Mouse (Mus musculus): ENCODE data around the gene Zfp750. TPM values are rescaled to one million over a fixed set of nuclear protein-coding genes. Genes with fewer than 3 reads are reported as not detected.

The Zfp750 gene
- polyA plus RNA-seq (2014; fragmentation: Nextera tagmentation; extraction: Ambion mirVana), result 0.19 and 0.21 TPM in 2 replicates

GRCm38 (mm10) chr11:121519131-121519530 lies at the start of gene Zfp750:
Gene Zfp750 (minus strand): TSS chr11:121519333.
- Histone ChIP-seq H3K4me3 (replicated peaks; ENCODE audit: low read length) (no peak within 1 kb of the TSS), H3K27ac (no peak within 1 kb of the TSS), H3K4me2 (replicated peaks) (no peak within 1 kb of the TSS), H3K27me3 (ENCODE audit: control insufficient read depth, insufficient read depth, low read length) (no peaks in the 10 kb centered on the region), H3K36me3 (replicated peaks; ENCODE audit: control insufficient read depth, insufficient read depth) (no peaks in the 10 kb centered on the region; the same call in 1 of the 2 replicates), H3K9ac (no peak within 1 kb of the TSS), H3K9me3 (ENCODE audit: control insufficient read depth, low read length) (no peaks in the 10 kb centered on the region), H3K4me1 (replicated peaks; ENCODE audit: control insufficient read depth, insufficient read depth, low read length) (no peaks in the 10 kb centered on the region)
- 54% methylated on average over 10 of the region's 10 CpGs for WGBS
- ATAC-seq (ENCODE audit: low FRiP score) (no peak), DNase-seq (ENCODE audit: low spot score) (no peak)

GRCm38 (mm10) chr11:121564265-121564664 lies 45.1 kb upstream of the Zfp750 start:
- Histone ChIP-seq H3K27me3 (ENCODE audit: control insufficient read depth, insufficient read depth, low read length) (no peaks in the 10 kb centered on the region), H3K9me3 (ENCODE audit: control insufficient read depth, low read length) (no peaks in the 10 kb centered on the region), H3K4me2 (replicated peaks) (no peak overlapping the region), H3K4me1 (replicated peaks; ENCODE audit: control insufficient read depth, insufficient read depth, low read length) (no peaks in the 10 kb centered on the region), H3K36me3 (replicated peaks; ENCODE audit: control insufficient read depth, insufficient read depth) (0 out of 2 replicates have a peak, but pooled peaks cover 6% of the 10 kb centered on the region), H3K4me3 (replicated peaks; ENCODE audit: low read length) (no peak overlapping the region), H3K27ac (no peak overlapping the region), H3K9ac (no peak overlapping the region)
- no peak for DNase-seq (ENCODE audit: low spot score)
- 100% methylated on average over 4 of the region's 4 CpGs for WGBS
- no peak for ATAC-seq (ENCODE audit: low FRiP score)

- no peaks in the 10 kb centered on the region for H3K27me3 ChIP-seq (ENCODE audit: control insufficient read depth, insufficient read depth, low read length)
Measured at GRCm38 (mm10) chr11:121563312-121563711, 44.2 kb upstream of the Zfp750 start.

GRCm38 (mm10) chr11:121560294-121560663 lies 41.1 kb upstream of the Zfp750 start:
- 84% methylated on average over 7 of the region's 7 CpGs for WGBS
- DNase-seq (ENCODE audit: low spot score), result no peak

More at GRCm38 (mm10) chr11:121563312-121563711, 44.2 kb upstream of the Zfp750 start:
- Histone ChIP-seq H3K36me3 (replicated peaks; ENCODE audit: control insufficient read depth, insufficient read depth) (0 out of 2 replicates have a peak, but pooled peaks cover 6% of the 10 kb centered on the region), H3K9ac (no peak overlapping the region), H3K4me1 (replicated peaks; ENCODE audit: control insufficient read depth, insufficient read depth, low read length) (no peaks in the 10 kb centered on the region), H3K27ac (no peak overlapping the region), H3K4me2 (replicated peaks) (no peak overlapping the region), H3K4me3 (replicated peaks; ENCODE audit: low read length) (no peak overlapping the region), H3K9me3 (ENCODE audit: control insufficient read depth, low read length) (no peaks in the 10 kb centered on the region)
- DNase-seq (ENCODE audit: low spot score) (no peak), ATAC-seq (ENCODE audit: low FRiP score) (no peak)
- 90% methylated on average over 5 of the region's 5 CpGs for WGBS

GRCm38 (mm10) chr11:121559527-121560293 lies 40.6 kb upstream of the Zfp750 start:
- H3K4me3 ChIP-seq (replicated peaks; ENCODE audit: low read length), result no peak overlapping the region
- H3K4me1 ChIP-seq (replicated peaks; ENCODE audit: control insufficient read depth, insufficient read depth, low read length), result no peaks in the 10 kb centered on the region
- 91% methylated on average over 4 of the region's 4 CpGs for WGBS
- no peak for DNase-seq (ENCODE audit: low spot score)
- H3K27ac ChIP-seq, result no peak overlapping the region
- H3K27me3 ChIP-seq (ENCODE audit: control insufficient read depth, insufficient read depth, low read length), result no peaks in the 10 kb centered on the region
- no peak for ATAC-seq (ENCODE audit: low FRiP score)
- H3K4me2 ChIP-seq (replicated peaks), result no peak overlapping the region
- no peaks in the 10 kb centered on the region for H3K9me3 ChIP-seq (ENCODE audit: control insufficient read depth, low read length)
- H3K36me3 ChIP-seq (replicated peaks; ENCODE audit: control insufficient read depth, insufficient read depth), result 0 out of 2 replicates have a peak, but pooled peaks cover 15% of the 10 kb centered on the region
- no peak overlapping the region for H3K9ac ChIP-seq

More at GRCm38 (mm10) chr11:121560294-121560663, 41.1 kb upstream of the Zfp750 start:
- Histone ChIP-seq H3K36me3 (replicated peaks; ENCODE audit: control insufficient read depth, insufficient read depth) (0 out of 2 replicates have a peak, but pooled peaks cover 16% of the 10 kb centered on the region), H3K9me3 (ENCODE audit: control insufficient read depth, low read length) (no peaks in the 10 kb centered on the region), H3K4me3 (replicated peaks; ENCODE audit: low read length) (no peak overlapping the region), H3K27ac (no peak overlapping the region), H3K27me3 (ENCODE audit: control insufficient read depth, insufficient read depth, low read length) (no peaks in the 10 kb centered on the region), H3K9ac (no peak overlapping the region), H3K4me1 (replicated peaks; ENCODE audit: control insufficient read depth, insufficient read depth, low read length) (no peaks in the 10 kb centered on the region), H3K4me2 (replicated peaks) (no peak overlapping the region)
- ATAC-seq (ENCODE audit: low FRiP score), result no peak

- DNase-seq (ENCODE audit: low spot score), result no peak
- Histone ChIP-seq H3K27me3 (ENCODE audit: control insufficient read depth, insufficient read depth, low read length) (no peaks in the 10 kb centered on the region), H3K36me3 (replicated peaks; ENCODE audit: control insufficient read depth, insufficient read depth) (0 out of 2 replicates have a peak, but pooled peaks cover 10% of the 10 kb centered on the region), H3K9me3 (ENCODE audit: control insufficient read depth, low read length) (no peaks in the 10 kb centered on the region), H3K27ac (no peak overlapping the region), H3K4me2 (replicated peaks) (no peak overlapping the region), H3K9ac (no peak overlapping the region), H3K4me3 (replicated peaks; ENCODE audit: low read length) (no peak overlapping the region), H3K4me1 (replicated peaks; ENCODE audit: control insufficient read depth, insufficient read depth, low read length) (no peaks in the 10 kb centered on the region)
- 89% methylated on average over 3 of the region's 3 CpGs for WGBS
- no peak for ATAC-seq (ENCODE audit: low FRiP score)
Measured at GRCm38 (mm10) chr11:121558522-121558921, 39.4 kb upstream of the Zfp750 start.

GRCm38 (mm10) chr11:121557946-121558345 lies 38.8 kb upstream of the Zfp750 start:
- Histone ChIP-seq H3K9me3 (ENCODE audit: control insufficient read depth, low read length) (no peaks in the 10 kb centered on the region), H3K4me1 (replicated peaks; ENCODE audit: control insufficient read depth, insufficient read depth, low read length) (no peaks in the 10 kb centered on the region), H3K36me3 (replicated peaks; ENCODE audit: control insufficient read depth, insufficient read depth) (0 out of 2 replicates have a peak, but pooled peaks cover 10% of the 10 kb centered on the region), H3K9ac (no peak overlapping the region), H3K27ac (no peak overlapping the region), H3K4me2 (replicated peaks) (no peak overlapping the region), H3K27me3 (ENCODE audit: control insufficient read depth, insufficient read depth, low read length) (no peaks in the 10 kb centered on the region), H3K4me3 (replicated peaks; ENCODE audit: low read length) (no peak overlapping the region)
- ATAC-seq (ENCODE audit: low FRiP score) (no peak), DNase-seq (ENCODE audit: low spot score) (no peak)
- WGBS, result 100% methylated on average over 1 of the region's 1 CpGs

- Histone ChIP-seq H3K27me3 (ENCODE audit: control insufficient read depth, insufficient read depth, low read length) (no peaks in the 10 kb centered on the region), H3K4me3 (replicated peaks; ENCODE audit: low read length) (no peak overlapping the region), H3K4me2 (replicated peaks) (no peak overlapping the region), H3K9me3 (ENCODE audit: control insufficient read depth, low read length) (no peaks in the 10 kb centered on the region), H3K4me1 (replicated peaks; ENCODE audit: control insufficient read depth, insufficient read depth, low read length) (peaks cover 5% of the 10 kb centered on the region), H3K9ac (no peak overlapping the region), H3K27ac (no peak overlapping the region), H3K36me3 (replicated peaks; ENCODE audit: control insufficient read depth, insufficient read depth) (0 out of 2 replicates have a peak, but pooled peaks cover 10% of the 10 kb centered on the region)
- DNase-seq (ENCODE audit: low spot score) (no peak), ATAC-seq (ENCODE audit: low FRiP score) (no peak)
- 75% methylated on average over 1 of the region's 1 CpGs for WGBS
Measured at GRCm38 (mm10) chr11:121556727-121557126, 37.6 kb upstream of the Zfp750 start.

GRCm38 (mm10) chr11:121553458-121553857 lies 34.3 kb upstream of the Zfp750 start:
- 95% methylated on average over 3 of the region's 3 CpGs for WGBS
- peaks cover 26% of the 10 kb centered on the region for H3K4me1 ChIP-seq (replicated peaks; ENCODE audit: control insufficient read depth, insufficient read depth, low read length)
- H3K4me2 ChIP-seq (replicated peaks), result no peak overlapping the region
- no peak overlapping the region for H3K4me3 ChIP-seq (replicated peaks; ENCODE audit: low read length)
- 0 out of 2 replicates have a peak, but pooled peaks cover 10% of the 10 kb centered on the region for H3K36me3 ChIP-seq (replicated peaks; ENCODE audit: control insufficient read depth, insufficient read depth)
- no peak overlapping the region for H3K27ac ChIP-seq
- H3K9ac ChIP-seq, result no peak overlapping the region
- DNase-seq (ENCODE audit: low spot score) (no peak), ATAC-seq (ENCODE audit: low FRiP score) (no peak)
- no peaks in the 10 kb centered on the region for H3K9me3 ChIP-seq (ENCODE audit: control insufficient read depth, low read length)
- H3K27me3 ChIP-seq (ENCODE audit: control insufficient read depth, insufficient read depth, low read length), result no peaks in the 10 kb centered on the region

Measured in hindbrain, embryonic 14.5 days (tissue).